Mouse (Mus musculus): ENCODE measurements around the gene Trak1.

The Trak1 gene

GRCm38 (mm10) chr9:121347981-121348380 is 50.7 kb downstream of the Trak1 start:
- no peak for DNase-seq (ENCODE audit: low read depth)

GRCm38 (mm10) chr9:121348476-121348875 is 51.2 kb downstream of the Trak1 start:
- DNase-seq (ENCODE audit: low read depth), result no peak

GRCm38 (mm10) chr9:121349111-121349510 is 51.8 kb downstream of the Trak1 start:
- DNase-seq (ENCODE audit: low read depth), result no peak

- DNase-seq (ENCODE audit: low read depth), result no peak
Measured at GRCm38 (mm10) chr9:121350601-121351000, 53.3 kb downstream of the Trak1 start.

GRCm38 (mm10) chr9:121351388-121352078 is 54.2 kb downstream of the Trak1 start:
- DNase-seq (ENCODE audit: low read depth), result no peak

GRCm38 (mm10) chr9:121352131-121352606 is 54.9 kb downstream of the Trak1 start:
- DNase-seq (ENCODE audit: low read depth), result peak; percentile 80

- DNase-seq (ENCODE audit: low read depth), result no peak
Measured at GRCm38 (mm10) chr9:121352726-121353125, 55.4 kb downstream of the Trak1 start.

- peak; percentile 75 for DNase-seq (ENCODE audit: low read depth)
Measured at GRCm38 (mm10) chr9:121354792-121355390, 57.6 kb downstream of the Trak1 start.

- no peak for DNase-seq (ENCODE audit: low read depth)
Measured at GRCm38 (mm10) chr9:121355431-121356141, 58.3 kb downstream of the Trak1 start.

- no peak for DNase-seq (ENCODE audit: low read depth)
Measured at GRCm38 (mm10) chr9:121357102-121357501, 59.8 kb downstream of the Trak1 start.

- DNase-seq (ENCODE audit: low read depth), result no peak
Measured at GRCm38 (mm10) chr9:121357582-121358275, 60.4 kb downstream of the Trak1 start.

- DNase-seq (ENCODE audit: low read depth), result no peak
Measured at GRCm38 (mm10) chr9:121358418-121358817, 61.1 kb downstream of the Trak1 start.

- no peak for DNase-seq (ENCODE audit: low read depth)
Measured at GRCm38 (mm10) chr9:121359266-121359972, 62.1 kb downstream of the Trak1 start.

GRCm38 (mm10) chr9:121360327-121360954 is 63.1 kb downstream of the Trak1 start:
- peak; percentile 56 for DNase-seq (ENCODE audit: low read depth)

GRCm38 (mm10) chr9:121361010-121361409 is 63.7 kb downstream of the Trak1 start:
- peak; percentile 77 for DNase-seq (ENCODE audit: low read depth)

GRCm38 (mm10) chr9:121363932-121364331 is 66.6 kb downstream of the Trak1 start:
- DNase-seq (ENCODE audit: low read depth), result no peak

- DNase-seq (ENCODE audit: low read depth), result no peak
Measured at GRCm38 (mm10) chr9:121366135-121366863, 69.0 kb downstream of the Trak1 start.

GRCm38 (mm10) chr9:121366864-121367245 is 69.6 kb downstream of the Trak1 start:
- no peak for DNase-seq (ENCODE audit: low read depth)

- DNase-seq (ENCODE audit: low read depth), result no peak
Measured at GRCm38 (mm10) chr9:121369573-121369972, 72.3 kb downstream of the Trak1 start.

- peak; percentile 73 for DNase-seq (ENCODE audit: low read depth)
Measured at GRCm38 (mm10) chr9:121371346-121371891, 74.1 kb downstream of the Trak1 start.
